Mouse (Mus musculus) testis, adult 2 months (tissue): ENCODE results near the gene Mta3. TPM values are rescaled to one million over a fixed set of nuclear protein-coding genes. Genes with fewer than 3 reads are reported as not detected.

Experiments used
- H3K27ac ChIP-seq: fragments of 200-500 bp; 2 replicates; pipeline ENCODE4 v1.5.1; 2012; ENCODE audit warnings: low read depth, low read length; ENCODE audit not compliant: control insufficient read depth, insufficient read depth
- H3K27me3 ChIP-seq: fragments of 200-500 bp; 2 replicates; pipeline ENCODE4 v1.6.1; 2012; ENCODE audit warnings: mild to moderate bottlenecking, low read length, moderate library complexity; ENCODE audit not compliant: control insufficient read depth, insufficient read depth
- H3K36me3 ChIP-seq: fragments of 200-500 bp; 2 replicates; pipeline ENCODE4 v1.6.1; 2012; ENCODE audit warnings: mild to moderate bottlenecking, low read length; ENCODE audit not compliant: control insufficient read depth, insufficient read depth
- H3K4me1 ChIP-seq: fragments of 200-500 bp; 2 replicates; pipeline ENCODE4 v1.6.1; 2012; ENCODE audit warnings: low read length; ENCODE audit not compliant: control insufficient read depth, insufficient read depth
- H3K4me3 ChIP-seq: fragments of 200-500 bp; 2 replicates; pipeline ENCODE4 v1.5.1; 2012; ENCODE audit warnings: low read depth, mild to moderate bottlenecking, low read length, moderate library complexity, mixed read lengths; ENCODE audit not compliant: control insufficient read depth
- CTCF ChIP-seq: fragments of 200-500 bp; IDR thresholded peaks from 2 replicates; pipeline ENCODE4 v1.5.1; 2012; ENCODE audit warnings: low read depth, mild to moderate bottlenecking, inconsistent platforms, low read length, moderate library complexity; ENCODE audit not compliant: control insufficient read depth, insufficient read depth, insufficient replicate concordance
- POLR2A ChIP-seq: fragments of 200-500 bp; IDR thresholded peaks from 2 replicates; pipeline ENCODE4 v1.6.1; 2012; ENCODE audit warnings: low read depth, mild to moderate bottlenecking, inconsistent platforms, low read length, moderate library complexity; ENCODE audit not compliant: control insufficient read depth
- polyA plus RNA-seq: library from polyadenylated mRNA; depleted of rRNA; stranded (reverse); fragments of >200 nt; gene quantifications from 2 replicates; pipeline ENCODE4 v1.2.3, GENCODE M21; 2012

Mta3 gene
- polyA plus RNA-seq, 1 experiment = 36.3 TPM

GRCm38 (mm10) chr17:83795121-83795520 lies 89.2 kb downstream of the Mta3 start:
- H3K4me3 ChIP-seq = peak overlapping the region; percentile 79
- TF ChIP-seq POLR2A = peak; percentile 99; the same call in 1 of the 2 replicates
- peak; percentile 13; the same call in 1 of the 2 replicates for TF ChIP-seq CTCF
- no peaks in the 10 kb centered on the region for H3K36me3 ChIP-seq
- no peaks in the 10 kb centered on the region for H3K27me3 ChIP-seq
- peak overlapping the region; percentile 46 for H3K27ac ChIP-seq
- H3K4me1 ChIP-seq = peaks cover 9% of the 10 kb centered on the region

DNA sequence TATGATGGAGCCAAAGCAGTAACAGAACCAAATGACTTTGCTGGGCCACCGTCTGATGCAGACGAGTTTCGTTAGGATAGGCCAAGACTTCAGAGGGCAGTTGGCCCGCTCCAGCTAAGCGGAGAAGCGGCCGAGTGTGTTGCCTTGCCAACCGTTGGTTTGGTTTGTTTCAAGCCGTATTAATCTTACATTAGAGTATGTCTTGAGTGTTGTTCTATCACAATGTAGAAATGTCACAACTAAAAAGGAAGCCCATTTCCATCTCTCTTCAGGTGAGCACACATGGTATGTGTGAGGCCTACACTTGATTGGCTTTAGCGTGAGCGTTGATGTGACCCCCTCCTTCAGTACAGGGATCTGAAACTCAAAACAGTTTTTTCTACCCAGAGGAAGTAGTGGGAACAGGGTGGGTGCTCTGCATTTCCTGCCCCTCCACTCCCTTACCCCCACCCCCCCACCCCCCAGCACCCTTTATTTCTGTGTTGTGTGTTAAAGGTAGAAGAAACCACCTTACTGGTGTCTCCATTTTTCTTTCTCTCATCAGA lies 93.6 kb downstream of the Mta3 start:
- Histone ChIP-seq H3K27ac (no peak overlapping the region), H3K4me3 (no peak overlapping the region), H3K36me3 (no peaks in the 10 kb centered on the region; the same call in none of the 2 replicates), H3K27me3 (no peaks in the 10 kb centered on the region), H3K4me1 (peaks cover 2% of the 10 kb centered on the region; the same call in 1 of the 2 replicates)
- TF ChIP-seq CTCF = no peak
- no peak for TF ChIP-seq POLR2A

DNA sequence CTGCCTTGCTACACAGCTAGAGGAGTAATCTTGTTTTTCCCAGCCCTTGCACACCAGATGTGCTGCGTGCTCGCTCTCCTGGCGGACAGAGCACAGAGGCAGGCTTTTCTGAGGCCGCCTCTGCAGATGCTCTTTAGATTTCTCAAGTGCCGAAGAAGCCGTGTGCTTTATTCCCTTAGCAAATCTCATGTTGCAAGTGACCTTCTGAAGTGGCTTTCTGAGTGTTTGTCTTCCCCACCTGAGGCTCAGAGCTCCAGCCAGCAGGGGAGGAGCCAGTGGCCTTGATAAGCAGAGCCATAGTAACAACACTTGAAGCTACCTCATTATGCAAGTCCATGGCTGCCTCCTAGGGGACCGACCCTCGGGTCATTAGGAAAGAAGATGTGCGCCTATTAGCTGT lies 98.0 kb downstream of the Mta3 start:
- H3K36me3 ChIP-seq = no peaks in the 10 kb centered on the region; the same call in none of the 2 replicates
- no peak for TF ChIP-seq POLR2A
- no peak for TF ChIP-seq CTCF
- H3K4me1 ChIP-seq = no peaks in the 10 kb centered on the region
- no peak overlapping the region for H3K4me3 ChIP-seq
- H3K27ac ChIP-seq = no peak overlapping the region
- H3K27me3 ChIP-seq = no peaks in the 10 kb centered on the region

DNA sequence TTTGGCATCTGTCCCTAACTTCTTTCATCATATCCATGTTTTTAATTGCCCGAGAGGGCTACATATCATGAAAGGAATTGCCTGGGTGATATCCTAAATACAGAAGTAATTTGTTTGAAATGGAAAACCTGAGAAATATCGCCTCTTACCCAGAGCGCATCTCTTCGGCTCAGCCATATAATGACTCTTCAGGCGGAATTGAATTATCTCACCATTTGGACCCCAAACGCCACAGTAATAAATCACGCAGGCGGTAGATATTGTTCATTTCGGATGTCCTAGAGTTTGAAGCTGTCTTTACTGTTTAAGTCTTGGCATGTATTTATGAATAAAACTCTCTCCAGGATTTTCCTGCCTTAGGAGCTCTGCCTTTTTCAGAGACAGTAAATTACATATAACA lies 99.1 kb downstream of the Mta3 start:
- H3K36me3 ChIP-seq = no peaks in the 10 kb centered on the region; the same call in none of the 2 replicates
- no peak overlapping the region for H3K4me3 ChIP-seq
- TF ChIP-seq CTCF (no peak), POLR2A (no peak)
- H3K27me3 ChIP-seq = no peaks in the 10 kb centered on the region
- H3K27ac ChIP-seq = no peak overlapping the region
- H3K4me1 ChIP-seq = no peaks in the 10 kb centered on the region

- no peaks in the 10 kb centered on the region; the same call in none of the 2 replicates for H3K36me3 ChIP-seq
- no peak overlapping the region for H3K27ac ChIP-seq
- H3K4me3 ChIP-seq = no peak overlapping the region
- H3K4me1 ChIP-seq = no peaks in the 10 kb centered on the region
- TF ChIP-seq POLR2A = no peak
- TF ChIP-seq CTCF = no peak
- no peaks in the 10 kb centered on the region for H3K27me3 ChIP-seq
These were observed 101.4 kb downstream of the Mta3 start for GRCm38 (mm10) chr17:83807345-83807744.

GRCm38 (mm10) chr17:83807778-83808398 lies 101.9 kb downstream of the Mta3 start:
- H3K36me3 ChIP-seq = no peaks in the 10 kb centered on the region; the same call in none of the 2 replicates
- H3K27ac ChIP-seq = no peak overlapping the region
- TF ChIP-seq POLR2A (no peak), CTCF (peak; percentile 56)
- no peaks in the 10 kb centered on the region for H3K4me1 ChIP-seq
- H3K4me3 ChIP-seq = no peak overlapping the region
- H3K27me3 ChIP-seq = no peaks in the 10 kb centered on the region

- Histone ChIP-seq H3K4me1 (no peaks in the 10 kb centered on the region), H3K4me3 (no peak overlapping the region), H3K36me3 (no peaks in the 10 kb centered on the region; the same call in 1 of the 2 replicates), H3K27me3 (no peaks in the 10 kb centered on the region), H3K27ac (no peak overlapping the region)
- no peak for TF ChIP-seq CTCF
- no peak for TF ChIP-seq POLR2A
These were observed 102.6 kb downstream of the Mta3 start for GRCm38 (mm10) chr17:83808476-83809098.

DNA sequence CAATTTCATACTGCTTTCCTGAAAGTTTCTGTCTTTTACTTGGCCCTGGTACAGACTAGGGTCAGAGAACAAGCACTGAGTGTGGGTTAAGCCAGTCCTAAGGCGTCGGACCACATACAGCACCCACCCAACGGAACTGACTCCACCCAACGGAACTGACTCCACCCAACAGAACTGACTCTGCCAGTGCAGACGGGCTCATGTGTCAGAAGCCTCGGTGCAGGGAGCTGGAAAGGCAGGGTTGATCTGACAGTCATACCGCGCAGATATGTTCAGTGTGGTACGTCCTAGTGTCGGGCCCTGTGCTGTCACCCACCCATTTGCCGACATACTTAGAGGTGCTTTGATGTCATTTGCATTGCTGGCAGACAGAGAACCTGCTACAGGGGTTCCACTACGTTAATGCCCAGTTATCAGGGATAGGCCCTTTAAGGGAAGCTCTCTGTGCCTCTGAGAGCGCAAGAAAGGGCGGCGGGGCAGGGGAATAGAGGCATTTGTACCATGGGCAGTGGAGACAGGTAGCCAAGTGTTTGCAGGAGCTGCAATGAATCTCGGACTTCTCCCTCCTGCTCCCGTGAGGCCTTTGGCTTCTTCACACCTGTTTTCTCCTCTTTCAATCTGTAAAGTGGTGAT lies 103.3 kb downstream of the Mta3 start:
- no peak overlapping the region for H3K27ac ChIP-seq
- no peak overlapping the region for H3K4me3 ChIP-seq
- H3K4me1 ChIP-seq = no peaks in the 10 kb centered on the region
- H3K36me3 ChIP-seq = no peaks in the 10 kb centered on the region
- TF ChIP-seq CTCF = no peak
- TF ChIP-seq POLR2A = no peak
- no peaks in the 10 kb centered on the region for H3K27me3 ChIP-seq
